Mouse (Mus musculus) cerebellum, postnatal 25 days (tissue): ENCODE measurements around the gene Olfr902.
"Not testable (repeated sequence)": the region's sequence is repeated elsewhere in the genome, so short reads cannot be mapped to it uniquely, and the experiment has no call there.

Source experiments
- DNase-seq, 2 experiments: peaks; one replicate each; pipeline ENCODE4 v3.0.0; 2021; ENCODE audit warnings: mixed read lengths in 2 of 2

Olfr902 gene

GRCm38 (mm10) chr9:38447352-38447751 lies at the start of gene Olfr902:
TSS of gene Olfr902 (plus strand) at chr9:38447652.
- DNase-seq, result no peak

DNA sequence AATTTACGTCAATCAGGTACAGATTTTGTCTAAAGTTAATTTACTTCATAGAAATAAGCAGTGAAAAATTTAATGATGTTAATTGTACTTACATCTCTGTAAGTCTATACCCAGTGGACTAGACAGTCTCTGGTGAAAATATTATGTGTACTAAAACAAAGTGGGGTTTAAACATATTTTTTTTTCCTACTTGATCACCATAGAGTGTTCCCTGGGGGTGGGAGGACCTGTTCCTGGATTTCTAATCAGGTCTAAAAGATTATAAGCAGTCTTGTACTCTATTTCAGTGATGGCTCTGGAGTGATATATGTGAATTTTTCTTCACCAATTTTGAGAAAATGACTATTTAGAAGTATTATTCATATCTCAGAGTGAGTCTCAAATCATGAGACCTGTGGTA lies 46.1 kb upstream of the Olfr902 start, which contains the start of gene Olfr147:
Gene Olfr147 (plus strand): TSS at position 301 of the 400 bp plus-strand sequence.
- DNase-seq, result no peak

GRCm38 (mm10) chr9:38407502-38407901 lies 40.0 kb upstream of the Olfr902 start:
- not testable (repeated sequence) for DNase-seq

DNA sequence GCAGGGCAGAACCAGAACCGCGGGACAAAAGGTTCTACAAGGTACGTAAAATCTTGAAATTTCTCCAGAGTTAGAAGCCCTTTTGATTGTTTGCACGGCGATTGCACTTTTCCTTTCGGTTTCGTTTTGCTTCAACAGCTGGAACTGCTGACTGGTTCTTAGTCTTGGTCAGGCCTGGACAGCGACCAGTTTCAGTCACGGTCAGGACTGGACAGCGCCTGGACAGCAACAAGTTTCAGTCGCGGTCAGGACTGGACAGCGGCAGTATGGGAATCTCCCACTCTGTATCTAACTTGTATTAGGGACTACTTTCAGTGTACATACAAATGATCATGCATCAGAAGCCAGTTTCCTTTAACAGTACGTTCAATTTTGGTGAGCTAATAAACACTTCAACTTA lies 34.0 kb upstream of the Olfr902 start:
- not testable (repeated sequence) for DNase-seq

- no peak for DNase-seq
Measured at GRCm38 (mm10) chr9:38423801-38424200, 23.7 kb upstream of the Olfr902 start.

GRCm38 (mm10) chr9:38427026-38427425 lies 20.4 kb upstream of the Olfr902 start:
- no peak for DNase-seq

GRCm38 (mm10) chr9:38429155-38429554 lies 18.3 kb upstream of the Olfr902 start, which contains the start of gene Olfr901:
TSS of gene Olfr901 (plus strand) at chr9:38429455.
- no peak for DNase-seq

DNA sequence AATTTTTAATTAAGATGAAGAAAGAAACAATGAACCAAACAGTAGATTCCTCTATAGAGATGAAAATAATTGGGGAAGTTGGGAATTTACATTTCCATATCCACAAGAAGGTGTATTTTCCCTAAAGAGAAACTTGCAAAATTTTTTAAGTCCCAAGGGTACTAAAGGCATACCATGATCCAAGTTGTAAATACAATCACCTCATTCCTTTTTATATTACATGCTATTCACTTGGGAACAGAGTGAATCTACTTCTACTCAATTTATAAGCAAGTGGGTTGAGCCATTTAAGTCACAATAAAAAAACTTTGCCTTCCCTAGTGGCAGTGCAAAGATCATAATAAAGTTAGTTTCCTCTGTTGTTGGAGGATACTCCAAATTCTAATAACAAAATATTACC lies 15.4 kb downstream of the Olfr902 start, which contains the start of gene Olfr904:
Gene Olfr904 (plus strand): TSS at position 301 of the 400 bp plus-strand sequence.
- DNase-seq, result no peak

- no peak for DNase-seq
Measured at GRCm38 (mm10) chr9:38470807-38471206, 23.4 kb downstream of the Olfr902 start, which contains the start of gene Olfr905. TSS of gene Olfr905 (plus strand) at chr9:38471107.

- no peak for DNase-seq
Measured at GRCm38 (mm10) chr9:38486785-38487184, 39.3 kb downstream of the Olfr902 start, which contains the start of gene Olfr906. TSS of gene Olfr906 (plus strand) at chr9:38487085.

GRCm38 (mm10) chr9:38495501-38495900 lies 48.0 kb downstream of the Olfr902 start, which contains the start of gene Olfr907:
TSS of gene Olfr907 (plus strand) at chr9:38495801.
- no peak for DNase-seq
